Mouse (Mus musculus) liver, adult 2 months (tissue): ENCODE data around the gene Tbc1d22a.

Experiments used
- CTCF ChIP-seq: fragments of 200-500 bp; IDR thresholded peaks from 2 replicates; pipeline ENCODE4 v1.5.1; 2011; ENCODE audit warnings: low read depth, low read length, control low read depth
- POLR2A ChIP-seq: fragments of 200-500 bp; IDR thresholded peaks from 2 replicates; pipeline ENCODE4 v1.6.1; 2011; ENCODE audit warnings: low read length, control low read depth; ENCODE audit not compliant: insufficient read depth; ENCODE audit errors: extremely low read depth

DNA sequence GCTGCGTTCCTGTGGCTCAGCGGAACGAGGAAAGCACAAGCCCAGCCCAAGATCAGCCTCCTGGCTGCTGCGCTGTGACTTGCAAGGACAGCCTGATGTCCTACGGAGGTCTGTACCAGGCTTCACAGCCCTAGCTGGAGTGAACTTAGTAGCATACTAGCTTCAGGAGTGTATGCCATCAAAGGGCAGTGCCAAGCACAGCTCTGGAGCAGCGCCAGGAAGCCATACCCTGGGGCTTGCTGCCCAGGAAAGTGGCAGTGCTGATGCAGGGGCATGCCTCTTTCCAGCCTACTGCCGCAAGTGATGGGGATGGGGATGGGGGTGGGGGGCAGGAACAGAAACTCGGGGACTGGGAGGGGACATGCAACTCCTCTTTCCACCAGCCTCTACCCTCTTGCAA is 248.4 kb downstream of the Tbc1d22a start:
- TF ChIP-seq CTCF (no peak), POLR2A (no peak)
